26 mouse cellular contexts compared by ENCODE assay signal in the genomic region with DNA sequence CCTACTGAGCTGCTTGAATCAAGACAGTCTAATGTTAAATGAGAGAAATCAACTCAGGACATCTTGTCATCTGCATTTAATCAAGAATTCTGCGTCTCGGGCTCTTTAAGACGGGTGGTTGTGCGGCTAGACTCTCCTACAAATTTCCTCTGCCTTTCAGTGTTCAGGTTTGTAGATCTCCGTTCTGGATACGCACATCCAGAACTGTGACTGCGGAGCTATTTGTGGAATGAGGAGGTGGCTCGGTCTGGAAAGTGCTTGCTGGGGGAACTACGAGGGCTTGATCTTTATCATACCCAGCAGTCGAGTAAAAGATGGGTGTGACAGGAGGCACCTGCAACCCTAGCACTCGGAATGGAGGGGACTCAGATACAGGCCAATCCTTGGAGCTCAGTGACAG.
DNase-seq lines count a peak whose midpoint lies in the region; ATAC-seq lines count a peak whose summit lies in the region.
"Had no signal": no experiment of that assay in that cellular context is flagged by ENCODE, and none has a peak within 500 bp of the region (broad histone marks: within the 10 kb centered on the region; RNA-seq: fewer than 3 reads in every experiment).

No protein-coding gene starts in this region.

- H3K4me3 ChIP-seq in embryonic facial prominence, embryonic 15.5 days (replicated peaks) = no peak overlapping the region
- H3K4me3 ChIP-seq: embryonic facial prominence, embryonic 12.5 days; hindbrain, embryonic 10.5 days; hindbrain, embryonic 13.5 days; intestine, embryonic 15.5 days had no signal

- H3K36me3 ChIP-seq in embryonic facial prominence, embryonic 15.5 days = no peaks in the 10 kb centered on the region
- H3K36me3 ChIP-seq: embryonic facial prominence, embryonic 12.5 days; hindbrain, embryonic 10.5 days; hindbrain, embryonic 13.5 days; intestine, embryonic 15.5 days had no signal

- no peaks in the 10 kb centered on the region for H3K9me3 ChIP-seq in embryonic facial prominence, embryonic 15.5 days (replicated peaks)
- H3K9me3 ChIP-seq: embryonic facial prominence, embryonic 12.5 days; hindbrain, embryonic 10.5 days; hindbrain, embryonic 13.5 days; intestine, embryonic 15.5 days had no signal

- WGBS in embryonic facial prominence, embryonic 15.5 days = 34% methylated on average over 11 of the region's 11 CpGs

- peaks cover 22% of the 10 kb centered on the region for H3K4me1 ChIP-seq in embryonic facial prominence, embryonic 15.5 days
- H3K4me1 ChIP-seq: embryonic facial prominence, embryonic 12.5 days; hindbrain, embryonic 10.5 days; hindbrain, embryonic 13.5 days; intestine, embryonic 15.5 days had no signal

- intact Hi-C loops in left cerebral cortex, postnatal 14 days (cut with DNase I) = no loop called here

- no peaks in the 10 kb centered on the region for H3K27me3 ChIP-seq in embryonic facial prominence, embryonic 15.5 days
- H3K27me3 ChIP-seq: embryonic facial prominence, embryonic 12.5 days; hindbrain, embryonic 13.5 days; intestine, embryonic 15.5 days had no signal

- H3K9ac ChIP-seq in embryonic facial prominence, embryonic 15.5 days = no peak overlapping the region
- H3K9ac ChIP-seq: embryonic facial prominence, embryonic 12.5 days; forebrain, postnatal 0 days; hindbrain, embryonic 13.5 days; intestine, embryonic 15.5 days had no signal

- ATAC-seq in embryonic facial prominence, embryonic 15.5 days (ENCODE audit: insufficient number of reproducible peaks, low FRiP score, low TSS enrichment, low read depth) = no peak
- ATAC-seq: CD4-positive, CD25-positive, alpha-beta regulatory T cell, adult 4 months; forebrain, embryonic 14.5 days; forebrain, postnatal 0 days; hindbrain, embryonic 16.5 days; intestine, embryonic 15.5 days had no signal

- no peak overlapping the region for H3K4me2 ChIP-seq in embryonic facial prominence, embryonic 15.5 days (replicated peaks)
- H3K4me2 ChIP-seq: embryonic facial prominence, embryonic 12.5 days; heart, embryonic 11.5 days; hindbrain, embryonic 13.5 days; intestine, embryonic 15.5 days had no signal

- 0 out of 2 replicates have a peak overlapping the region, but pooled peaks have one; percentile 18 for H3K27ac ChIP-seq in embryonic facial prominence, embryonic 15.5 days (replicated peaks)
- H3K27ac ChIP-seq: embryonic facial prominence, embryonic 12.5 days; hindbrain, embryonic 10.5 days; hindbrain, embryonic 13.5 days; intestine, embryonic 15.5 days had no signal

- peak; percentile 23 to 38 for DNase-seq in frontal cortex, postnatal 36 days (ENCODE audit: low spot score in 2 of 2)
- DNase-seq in frontal cortex, postnatal 10 days (ENCODE audit: low spot score in 2 of 2) = no peak
- peak; percentile 34 to 35 for DNase-seq in left cerebral cortex, postnatal 14 days (ENCODE audit: low spot score in 2 of 2)
- no peak for DNase-seq in left cerebral cortex, adult 8-10 months (ENCODE audit: low spot score in 2 of 2)
- DNase-seq in brain, adult 2 months (ENCODE audit: low read depth, low spot score) = peak; percentile 61
- no peak for DNase-seq in thymus, adult 18-20 months
- DNase-seq: adrenal gland, adult 2 months; adrenal gland, postnatal 14 days; cerebellum, adult 11-12 months; cerebellum, adult 8-10 months; cerebellum, postnatal 10 days; cerebellum, postnatal 36 days; forebrain, postnatal 0 days; gastrocnemius, postnatal 10 days; gastrocnemius, postnatal 36 days; heart, postnatal 36 days; kidney, adult 2 months had no signal

Comparison
In these comparisons a context has a peak if more than half of its experiments do, and no peak if none do; other contexts are left out.
1. DNase-seq: peak in frontal cortex, postnatal 36 days (2 of 2), left cerebral cortex, postnatal 14 days (2 of 2) and brain, adult 2 months (single experiment); none in frontal cortex, postnatal 10 days (0 of 2), left cerebral cortex, adult 8-10 months (0 of 2) and thymus, adult 18-20 months (0 of 2).